Mouse (Mus musculus): ENCODE data around the gene Fbll1.
A peak's percentile ranks its signal among the peaks of the same experiment; 100 is the strongest.

Fbll1 gene

GRCm38 (mm10) chr11:35784002-35784401, 14.7 kb downstream of the Fbll1 start:
- DNase-seq (ENCODE audit: low spot score in 2 of 2): no peak

DNA sequence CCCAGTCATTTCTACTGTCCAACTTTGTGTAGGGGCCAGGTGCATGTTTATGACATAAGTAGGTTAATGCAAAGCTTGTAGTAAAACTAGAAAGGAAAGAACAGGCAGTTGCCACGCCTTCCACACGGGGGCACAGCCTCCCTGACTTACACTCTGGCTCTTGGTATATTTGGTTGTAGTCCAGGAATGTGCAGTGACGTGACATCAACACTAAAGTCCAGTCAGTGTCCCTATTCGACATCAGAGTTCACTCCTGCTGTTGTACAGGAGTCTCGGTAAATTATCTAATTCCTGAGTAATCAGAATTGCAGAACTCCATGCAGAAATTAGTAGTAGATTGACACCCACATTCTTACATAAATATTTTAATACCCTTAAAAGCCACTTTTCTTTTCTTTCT, 15.6 kb downstream of the Fbll1 start:
- DNase-seq (ENCODE audit: low spot score in 2 of 2): no peak

DNA sequence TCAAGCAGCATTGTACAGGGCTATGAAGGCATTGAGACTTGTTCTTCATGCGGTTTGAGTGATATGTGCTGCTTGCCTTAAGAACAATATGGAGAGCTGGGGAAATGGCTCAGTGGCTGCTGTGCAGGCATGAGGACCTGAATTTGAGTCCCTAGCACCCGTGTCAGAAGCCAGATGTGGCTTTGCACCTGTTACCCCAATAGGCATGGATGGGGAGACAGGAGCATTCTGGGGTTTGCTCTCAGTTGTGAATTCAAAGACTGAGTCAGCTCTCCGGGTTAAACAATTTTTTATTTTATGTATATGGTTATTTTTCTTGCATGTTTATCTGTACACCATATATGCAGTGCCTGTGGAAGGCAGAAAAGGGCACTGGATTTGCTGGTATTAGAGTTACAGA, 16.2 kb downstream of the Fbll1 start:
- DNase-seq (ENCODE audit: low spot score in 2 of 2): no peak

GRCm38 (mm10) chr11:35780336-35780735, 18.3 kb downstream of the Fbll1 start:
- DNase-seq (ENCODE audit: low spot score in 2 of 2): no peak

GRCm38 (mm10) chr11:35776452-35776851, 22.2 kb downstream of the Fbll1 start:
- DNase-seq (ENCODE audit: low spot score in 2 of 2): no peak

- no peak for DNase-seq (ENCODE audit: low spot score in 2 of 2)
Measured at GRCm38 (mm10) chr11:35775606-35776005, 23.1 kb downstream of the Fbll1 start.

DNA sequence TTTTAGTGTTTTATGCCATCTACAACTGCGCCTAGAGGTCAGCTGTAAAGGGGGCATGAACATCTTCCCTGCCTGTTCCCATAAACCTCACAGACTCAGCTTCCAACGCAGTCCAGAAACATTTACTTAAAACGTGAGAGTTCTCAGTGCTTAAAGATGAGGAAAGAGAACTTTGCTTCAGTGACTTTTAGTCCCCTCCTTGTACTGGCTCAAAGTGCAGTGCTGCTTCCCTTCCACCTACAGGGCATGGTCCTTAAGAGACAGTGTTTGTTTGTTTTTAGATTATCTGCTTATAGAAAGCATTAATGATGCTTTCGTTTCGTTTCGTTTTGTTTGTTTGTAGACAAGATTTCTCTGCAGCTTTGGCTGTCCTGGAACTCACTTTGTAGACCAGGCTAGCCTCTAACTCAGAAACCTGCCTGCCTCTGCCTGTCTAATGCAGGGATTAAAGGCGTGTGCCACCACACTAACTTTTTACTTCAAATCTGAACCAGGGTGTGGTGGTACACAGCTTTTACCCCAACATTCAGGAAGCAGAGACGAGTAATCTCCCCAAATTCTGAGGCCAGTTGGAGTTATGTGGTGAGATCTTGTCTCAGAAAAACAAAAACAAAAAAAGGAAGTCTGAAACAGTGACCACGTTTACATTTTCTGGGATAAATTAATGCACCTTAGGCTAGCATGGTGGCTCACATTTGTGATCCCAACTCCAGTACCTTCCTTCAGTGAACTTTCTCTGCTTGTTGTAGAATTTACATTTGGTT, 27.8 kb downstream of the Fbll1 start:
- DNase-seq (ENCODE audit: low spot score in 2 of 2): no peak

GRCm38 (mm10) chr11:35769746-35770437, 28.8 kb downstream of the Fbll1 start:
- DNase-seq (ENCODE audit: low spot score in 2 of 2): peak; percentile 74 to 88

DNA sequence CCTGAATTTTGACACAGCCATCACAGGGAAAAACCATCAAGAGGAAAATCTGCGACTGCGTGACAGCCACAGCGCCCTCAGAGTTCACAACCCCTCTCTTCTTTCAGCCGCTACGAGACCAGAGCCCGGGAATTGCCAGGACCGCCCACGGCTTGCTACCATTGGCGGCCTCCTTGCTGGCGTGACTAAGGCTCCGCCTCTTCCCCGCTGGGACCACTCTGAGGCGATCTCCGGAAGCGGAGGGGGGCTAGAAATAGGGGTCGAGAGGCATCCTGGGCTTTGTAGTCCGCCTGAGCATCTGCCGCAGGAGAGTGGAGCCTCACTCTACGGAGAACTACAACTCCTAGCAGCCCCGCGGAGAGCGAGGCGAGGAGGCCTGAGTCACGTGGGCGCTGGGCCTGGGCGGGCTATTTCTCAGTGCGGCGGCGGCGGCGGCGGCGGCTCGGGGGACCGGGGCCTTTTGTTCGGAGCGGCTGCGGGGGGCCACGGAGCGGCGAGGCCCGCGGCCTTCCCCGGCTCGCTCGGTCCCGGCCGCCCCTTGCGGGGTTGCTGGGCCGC, 29.4 kb downstream of the Fbll1 start, which contains the start of gene Pank3:
Pank3 (plus strand) TSS at position 297 of the 558 bp plus-strand sequence.
- DNase-seq (ENCODE audit: low spot score in 2 of 2): peak; percentile 90 to 91

- no peak for DNase-seq (ENCODE audit: low spot score in 2 of 2)
Measured at GRCm38 (mm10) chr11:35766845-35767244, 31.8 kb downstream of the Fbll1 start.

GRCm38 (mm10) chr11:35760627-35761003, 38.1 kb downstream of the Fbll1 start:
- DNase-seq (ENCODE audit: low spot score in 2 of 2): no peak

DNA sequence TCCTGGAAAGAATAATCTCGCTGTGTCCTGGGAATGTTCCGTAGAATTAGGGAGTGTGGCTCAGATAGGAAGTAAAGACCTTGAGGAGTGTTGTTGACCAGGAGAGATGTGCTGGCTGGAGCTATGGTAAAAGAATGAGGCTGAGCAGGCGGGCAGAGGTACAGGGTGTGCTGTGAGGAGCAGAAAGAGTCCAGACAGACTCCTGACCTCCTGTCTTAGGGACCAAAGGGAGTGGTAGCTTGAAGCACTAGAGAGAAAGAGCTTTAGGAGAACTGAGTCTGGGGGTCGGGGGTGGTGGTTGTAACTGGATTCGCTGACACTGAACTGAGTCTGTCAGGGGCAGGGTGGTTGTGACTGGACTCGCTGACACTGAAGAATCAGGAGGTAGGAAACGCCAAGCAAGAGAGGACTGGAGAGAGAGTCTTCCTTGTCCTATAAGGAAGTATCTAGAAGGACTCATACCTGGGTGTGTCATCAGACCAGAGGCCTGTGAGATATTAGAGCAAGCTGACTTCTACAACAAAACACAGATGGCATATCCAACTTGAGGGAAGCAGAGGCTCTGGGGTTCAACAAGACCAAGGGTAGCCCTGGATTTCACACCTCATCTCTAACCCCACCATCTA, 38.6 kb downstream of the Fbll1 start:
- DNase-seq (ENCODE audit: low spot score in 2 of 2): no peak

GRCm38 (mm10) chr11:35756411-35757303, 42.0 kb downstream of the Fbll1 start:
- no peak for DNase-seq (ENCODE audit: low spot score in 2 of 2)

GRCm38 (mm10) chr11:35755546-35755945, 43.1 kb downstream of the Fbll1 start:
- DNase-seq (ENCODE audit: low spot score in 2 of 2): no peak

DNA sequence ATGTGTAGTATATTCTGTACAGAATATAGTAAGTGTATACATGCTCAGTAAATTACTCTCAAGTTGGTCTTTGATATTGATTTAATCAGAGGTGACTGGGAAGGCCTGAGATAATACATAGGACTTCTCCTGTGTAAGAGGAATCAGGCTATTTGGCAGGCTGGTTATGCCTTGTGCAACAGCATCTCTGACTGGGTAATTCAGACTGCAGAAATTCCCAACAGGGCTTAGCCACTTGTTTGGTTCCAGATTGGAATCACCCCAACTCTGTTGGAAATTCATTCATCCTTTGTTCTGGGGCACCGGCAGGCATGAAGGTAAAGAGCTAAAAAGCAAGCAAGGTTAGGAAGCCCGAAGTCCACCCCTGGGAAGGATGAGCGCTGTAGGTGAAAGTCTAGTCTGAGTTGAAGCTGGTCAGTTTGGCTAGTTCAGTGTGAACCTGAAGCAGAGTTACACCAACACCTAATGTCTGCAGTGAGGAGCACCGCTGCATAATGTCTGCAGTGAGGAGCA, 43.7 kb downstream of the Fbll1 start:
- no peak for DNase-seq (ENCODE audit: low spot score in 2 of 2)

DNA sequence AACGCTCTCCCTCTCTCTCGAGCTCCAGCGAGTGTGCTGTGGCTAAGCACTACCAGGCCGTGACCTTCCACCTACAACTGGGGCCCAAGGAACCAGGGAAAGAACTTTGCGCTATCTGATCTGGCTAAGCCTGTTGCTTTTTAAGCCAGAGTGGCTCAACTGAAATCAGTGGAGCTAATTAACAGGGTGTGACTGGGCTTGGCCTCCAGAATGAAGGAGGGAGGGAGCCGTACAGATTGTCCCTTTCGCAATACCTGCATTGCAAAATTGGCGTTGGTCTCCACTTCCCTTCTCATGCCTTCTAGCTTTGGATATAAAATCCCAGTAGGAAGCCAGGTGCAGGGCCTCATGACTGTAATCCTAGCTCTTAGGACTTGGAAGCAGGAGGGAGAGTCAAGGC, 48.1 kb downstream of the Fbll1 start:
- DNase-seq (ENCODE audit: low spot score in 2 of 2): no peak
